Mouse (Mus musculus): ENCODE data around the gene Nup50.

- no peak for TF ChIP-seq GATA1 (IDR thresholded peaks at IDR 0.05; ENCODE audit: borderline replicate concordance, low read length)
- TF ChIP-seq CTCF (IDR thresholded peaks at IDR 0.05; ENCODE audit: low read depth, low read length): no peak
- TF ChIP-seq TAL1 (conservative IDR thresholded peaks at IDR 0.05; ENCODE audit: low read depth, low read length): no peak
These were observed 45.3 kb downstream of the Nup50 start for GRCm38 (mm10) chr15:84968534-84968933.

Data from G1E (cell line).